Mouse (Mus musculus) limb, embryonic 11.5 days (tissue): ENCODE data around the gene Sart3. TPM values are rescaled to one million over a fixed set of nuclear protein-coding genes. Genes with fewer than 3 reads are reported as not detected.

ENCODE experiments used
- ATAC-seq: fragments of 200-750 bp; cut with Nextera tagmentation; 2 replicates; pipeline ENCODE4 v1.8.0; 2017; ENCODE audit warnings: low read depth; ENCODE audit not compliant: insufficient number of reproducible peaks, low FRiP score, low TSS enrichment
- DNase-seq: peaks from one replicate; pipeline ENCODE4 v3.0.0-alpha.2; 2015; ENCODE audit warnings: low spot score
- H3K27ac ChIP-seq: fragments of 300-500 bp; sonication (generic); replicated peaks from 2 replicates; pipeline ENCODE4 v1.5.1; 2014; ENCODE audit warnings: low read depth, mild to moderate bottlenecking, low read length
- H3K27me3 ChIP-seq: fragments of 300-500 bp; sonication (generic); 2 replicates; pipeline ENCODE4 v1.6.1; 2014; ENCODE audit warnings: mild to moderate bottlenecking, low read length, mixed read lengths; ENCODE audit not compliant: control insufficient read depth, insufficient read depth
- H3K36me3 ChIP-seq: fragments of 300-500 bp; sonication (generic); 2 replicates; pipeline ENCODE4 v1.6.1; 2014; ENCODE audit warnings: mild to moderate bottlenecking, low read length, moderate library complexity, mixed read lengths; ENCODE audit not compliant: control insufficient read depth, insufficient read depth
- H3K4me1 ChIP-seq: fragments of 300-500 bp; sonication (generic); 2 replicates; pipeline ENCODE4 v1.6.1; 2014; ENCODE audit warnings: low read length, mixed read lengths; ENCODE audit not compliant: control insufficient read depth, insufficient read depth
- H3K4me2 ChIP-seq: fragments of 300-500 bp; sonication (generic); 2 replicates; pipeline ENCODE4 v1.6.1; 2014; ENCODE audit warnings: low read depth, mild to moderate bottlenecking, moderate library complexity; ENCODE audit not compliant: severe bottlenecking
- H3K4me3 ChIP-seq: fragments of 300-500 bp; sonication (generic); 2 replicates; pipeline ENCODE4 v1.5.1; 2014; ENCODE audit warnings: low read depth, low read length
- H3K9ac ChIP-seq: fragments of 300-500 bp; sonication (generic); 2 replicates; pipeline ENCODE4 v1.6.1; 2014; ENCODE audit warnings: mild to moderate bottlenecking, low read length
- H3K9me3 ChIP-seq: fragments of 300-500 bp; sonication (generic); 2 replicates; pipeline ENCODE4 v1.6.1; 2016; ENCODE audit warnings: low read length; ENCODE audit not compliant: control insufficient read depth
- WGBS: fragments of 180-500 bp; shearing (Covaris S2); extraction: QIAGEN DNeasy Blood & Tissue Kit; methylation state at CpG from one replicate; pipeline ENCODE4 v1.1.7; 2014; 5-methylcytosine and 5-hydroxymethylcytosine counted together
- polyA plus RNA-seq: library from polyadenylated mRNA; unstranded; fragments of >200 nt; fragmentation: Nextera tagmentation; extraction: Ambion mirVana; gene quantifications from 2 replicates; pipeline ENCODE4 v1.2.1, GENCODE M21; 2014

The Sart3 gene
- polyA plus RNA-seq, 1 experiment from 2014 or later: 64.6 TPM

DNA sequence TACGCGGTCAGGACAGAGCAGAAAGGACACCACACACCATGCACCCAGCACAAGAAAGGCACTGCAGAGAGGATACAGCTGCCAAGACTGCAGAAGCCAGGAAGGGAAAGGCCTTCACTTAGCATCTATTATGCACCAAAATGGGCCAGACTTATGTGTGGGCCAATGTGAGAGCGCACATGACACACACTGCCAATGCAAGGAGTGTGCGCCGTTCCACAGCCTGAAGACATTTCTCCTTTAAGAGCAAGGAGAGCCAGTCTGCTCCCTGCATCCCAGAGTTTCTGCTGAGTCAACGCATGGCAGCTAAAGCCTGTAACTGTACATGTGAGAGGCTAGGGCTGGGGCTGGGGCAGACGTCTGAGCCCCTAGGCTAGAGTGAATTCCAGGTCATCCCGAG lies 3.5 kb downstream of the Sart3 start:
- no peak overlapping the region for H3K4me3 ChIP-seq
- H3K4me1 ChIP-seq: peaks cover 4% of the 10 kb centered on the region
- no peak overlapping the region for H3K9ac ChIP-seq
- H3K9me3 ChIP-seq: no peaks in the 10 kb centered on the region
- H3K4me2 ChIP-seq: no peak overlapping the region
- DNase-seq: no peak
- no peak for ATAC-seq
- WGBS: 91% methylated on average over 8 of the region's 8 CpGs
- H3K36me3 ChIP-seq: peaks cover 9% of the 10 kb centered on the region
- H3K27ac ChIP-seq: no peak overlapping the region
- no peaks in the 10 kb centered on the region for H3K27me3 ChIP-seq

DNA sequence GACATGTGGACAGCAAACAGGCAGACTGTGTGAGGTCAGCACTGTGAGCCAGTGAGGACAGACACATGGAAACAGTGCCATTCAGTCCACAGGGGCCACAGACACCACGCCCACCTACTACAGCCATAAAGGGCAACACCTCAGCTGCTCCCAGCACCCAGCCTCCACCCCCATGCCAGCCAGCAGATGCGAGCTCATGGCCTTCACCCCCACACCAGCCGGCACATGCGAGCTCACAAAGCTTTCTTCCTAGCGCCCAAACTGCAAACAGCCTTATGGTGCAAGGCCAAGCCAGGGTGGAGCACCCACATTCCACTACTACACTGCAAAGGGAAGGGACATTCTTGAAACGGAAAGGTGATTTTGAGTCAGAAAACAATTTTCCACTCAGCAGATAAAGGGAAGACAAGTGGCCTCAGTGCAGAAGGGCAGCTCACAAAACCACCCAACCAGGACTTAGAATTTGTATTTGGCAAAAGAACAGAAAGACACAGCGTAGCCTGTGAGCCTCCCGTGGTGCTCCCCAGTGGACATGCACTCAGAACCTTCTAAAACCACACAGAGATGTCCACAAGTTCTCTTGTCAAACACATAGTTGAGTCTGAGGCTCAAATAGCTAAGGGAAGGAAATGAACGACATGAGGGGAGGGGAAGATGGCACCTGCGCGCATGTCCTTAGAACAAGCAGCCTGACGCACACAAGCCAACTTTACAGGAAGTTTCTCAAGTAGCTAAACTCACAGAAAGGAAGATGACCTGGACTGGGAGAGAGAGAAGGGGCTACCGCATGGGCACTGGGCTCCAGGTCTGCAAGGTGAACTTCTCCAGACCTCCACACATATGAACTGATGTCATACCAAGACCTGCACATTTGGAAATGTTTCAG lies 6.4 kb downstream of the Sart3 start:
- WGBS: 92% methylated on average over 13 of the region's 13 CpGs

DNA sequence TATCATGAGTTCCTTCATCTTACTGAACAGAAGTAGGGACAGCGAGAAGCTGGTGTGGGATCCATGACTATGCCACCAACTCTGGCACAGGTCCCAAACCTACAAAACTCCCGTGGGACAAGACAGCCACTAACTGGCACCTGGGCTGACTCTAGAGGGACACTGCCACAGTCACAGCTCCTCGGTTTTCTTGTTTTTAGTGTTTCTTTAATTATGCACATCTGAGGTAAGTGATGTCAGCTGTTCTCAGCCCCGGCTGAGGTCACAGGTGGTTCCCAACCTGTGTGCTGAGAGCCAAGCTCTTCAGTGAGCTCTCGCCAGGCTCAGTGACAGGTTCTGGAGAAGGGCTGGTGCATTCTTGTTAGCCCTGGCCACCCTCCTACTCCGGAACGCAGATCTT lies 7.9 kb downstream of the Sart3 start:
- Histone ChIP-seq H3K27me3 (no peaks in the 10 kb centered on the region), H3K4me1 (no peaks in the 10 kb centered on the region), H3K9me3 (no peaks in the 10 kb centered on the region), H3K4me3 (no peak overlapping the region), H3K27ac (no peak overlapping the region), H3K4me2 (no peak overlapping the region), H3K9ac (no peak overlapping the region), H3K36me3 (peaks cover 31% of the 10 kb centered on the region)
- DNase-seq (no peak), ATAC-seq (no peak)
- 88% methylated on average over 7 of the region's 7 CpGs for WGBS

More for the DNA sequence above, 6.4 kb downstream of the Sart3 start:
- Histone ChIP-seq H3K4me1 (peaks cover 4% of the 10 kb centered on the region), H3K27ac (no peak overlapping the region), H3K27me3 (no peaks in the 10 kb centered on the region), H3K9ac (no peak overlapping the region), H3K4me3 (no peak overlapping the region), H3K4me2 (no peak overlapping the region), H3K36me3 (peaks cover 21% of the 10 kb centered on the region), H3K9me3 (no peaks in the 10 kb centered on the region)
- DNase-seq (no peak), ATAC-seq (no peak)

DNA sequence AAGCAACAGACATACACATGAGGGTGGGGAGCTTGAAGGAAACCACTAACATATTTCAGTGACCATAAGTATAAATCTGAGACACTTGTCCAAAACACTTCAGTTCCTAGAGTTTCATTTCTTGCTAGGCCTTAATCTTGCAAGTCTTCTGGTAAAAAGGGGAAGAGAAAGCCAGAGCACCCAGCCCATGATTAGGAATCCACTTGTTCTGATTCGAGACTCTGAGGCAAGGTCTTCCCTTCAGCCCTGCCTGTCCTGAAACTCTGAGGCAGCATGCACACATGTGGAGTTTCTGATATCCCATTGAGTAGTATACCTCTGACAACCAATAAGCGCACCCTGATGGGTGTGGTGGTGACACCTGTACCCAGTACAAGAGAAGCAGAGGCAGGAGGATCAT lies 10.7 kb downstream of the Sart3 start:
- H3K4me1 ChIP-seq: no peaks in the 10 kb centered on the region
- no peak overlapping the region for H3K4me3 ChIP-seq
- H3K4me2 ChIP-seq: no peak overlapping the region
- no peak overlapping the region for H3K27ac ChIP-seq
- 92% methylated on average over 2 of the region's 2 CpGs for WGBS
- ATAC-seq: no peak
- no peak for DNase-seq
- no peak overlapping the region for H3K9ac ChIP-seq
- no peaks in the 10 kb centered on the region for H3K27me3 ChIP-seq
- H3K9me3 ChIP-seq: no peaks in the 10 kb centered on the region
- peaks cover 38% of the 10 kb centered on the region for H3K36me3 ChIP-seq

DNA sequence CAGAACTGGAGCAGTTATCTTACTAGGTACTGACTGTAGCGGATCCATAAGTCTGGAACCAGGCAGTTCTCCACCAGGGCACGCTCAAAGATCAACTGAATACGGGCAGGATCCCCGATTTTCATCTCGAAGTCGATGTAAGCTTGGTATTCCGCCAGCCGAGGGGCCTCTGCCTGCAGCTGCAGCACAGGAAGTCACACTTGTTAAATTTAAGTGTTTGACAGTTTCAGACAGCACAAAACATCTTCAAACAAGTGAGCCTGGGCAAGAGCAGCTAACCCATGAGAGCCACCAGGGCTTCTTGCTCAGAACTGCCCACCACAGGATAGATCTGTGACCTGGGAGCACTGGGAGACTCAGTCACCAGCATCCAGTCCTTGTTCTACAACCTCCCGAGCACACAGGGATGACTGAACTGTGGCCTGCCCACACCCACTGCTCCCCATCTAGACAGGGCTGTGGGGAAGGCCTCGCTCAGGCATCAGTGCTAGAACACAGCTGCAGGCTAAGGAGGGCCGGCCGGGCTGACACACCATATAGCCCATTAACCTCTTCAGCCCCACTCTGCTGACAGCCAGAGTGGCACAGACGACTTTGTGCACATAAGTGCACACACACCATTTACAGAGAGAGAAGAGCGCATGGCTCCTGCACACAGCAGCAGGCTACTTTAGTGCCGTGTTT lies 16.8 kb downstream of the Sart3 start:
- no peak overlapping the region for H3K9ac ChIP-seq

DNA sequence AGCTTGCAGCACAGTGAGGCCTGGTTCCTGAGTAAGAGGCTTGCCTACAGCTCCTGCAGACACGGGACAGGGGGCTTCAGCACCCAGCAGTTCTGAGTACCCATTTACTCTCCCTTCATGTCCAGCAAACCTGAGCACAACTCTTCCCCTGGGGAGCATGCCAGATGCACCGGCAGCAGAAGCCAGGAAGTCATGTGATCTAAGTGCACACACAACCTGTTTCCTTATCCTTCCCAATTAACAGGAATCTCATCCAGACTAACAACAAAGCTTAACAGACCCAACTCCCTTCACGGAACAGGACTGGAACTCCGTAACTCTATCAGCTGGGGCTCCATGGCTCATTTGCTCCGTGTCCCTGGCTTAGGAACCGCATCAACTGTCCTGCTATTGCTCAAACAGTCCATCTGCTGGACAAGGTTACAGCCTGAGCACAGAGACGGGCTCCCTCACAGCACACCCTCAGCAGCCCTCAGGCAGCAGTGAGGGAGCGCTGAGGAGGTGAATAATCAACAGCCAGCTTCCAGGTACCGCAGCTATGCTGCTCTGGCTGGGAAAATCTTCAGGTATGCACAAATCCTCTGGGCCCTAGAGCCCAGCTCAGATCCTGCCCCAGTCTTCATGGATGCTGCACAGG lies 20.7 kb downstream of the Sart3 start:
- Histone ChIP-seq H3K9me3 (no peaks in the 10 kb centered on the region), H3K4me2 (no peak overlapping the region), H3K36me3 (peaks cover 63% of the 10 kb centered on the region), H3K4me3 (no peak overlapping the region), H3K9ac (no peak overlapping the region), H3K27me3 (no peaks in the 10 kb centered on the region), H3K4me1 (no peaks in the 10 kb centered on the region), H3K27ac (no peak overlapping the region)
- 90% methylated on average over 9 of the region's 9 CpGs for WGBS
- ATAC-seq (no peak), DNase-seq (no peak)

More for the DNA sequence above, 16.8 kb downstream of the Sart3 start:
- no peaks in the 10 kb centered on the region for H3K9me3 ChIP-seq
- no peak overlapping the region for H3K4me3 ChIP-seq
- no peak overlapping the region for H3K4me2 ChIP-seq
- H3K27ac ChIP-seq: no peak overlapping the region
- WGBS: 89% methylated on average over 15 of the region's 15 CpGs
- H3K4me1 ChIP-seq: no peaks in the 10 kb centered on the region
- peaks cover 57% of the 10 kb centered on the region for H3K36me3 ChIP-seq
- ATAC-seq (no peak), DNase-seq (no peak)
- no peaks in the 10 kb centered on the region for H3K27me3 ChIP-seq

DNA sequence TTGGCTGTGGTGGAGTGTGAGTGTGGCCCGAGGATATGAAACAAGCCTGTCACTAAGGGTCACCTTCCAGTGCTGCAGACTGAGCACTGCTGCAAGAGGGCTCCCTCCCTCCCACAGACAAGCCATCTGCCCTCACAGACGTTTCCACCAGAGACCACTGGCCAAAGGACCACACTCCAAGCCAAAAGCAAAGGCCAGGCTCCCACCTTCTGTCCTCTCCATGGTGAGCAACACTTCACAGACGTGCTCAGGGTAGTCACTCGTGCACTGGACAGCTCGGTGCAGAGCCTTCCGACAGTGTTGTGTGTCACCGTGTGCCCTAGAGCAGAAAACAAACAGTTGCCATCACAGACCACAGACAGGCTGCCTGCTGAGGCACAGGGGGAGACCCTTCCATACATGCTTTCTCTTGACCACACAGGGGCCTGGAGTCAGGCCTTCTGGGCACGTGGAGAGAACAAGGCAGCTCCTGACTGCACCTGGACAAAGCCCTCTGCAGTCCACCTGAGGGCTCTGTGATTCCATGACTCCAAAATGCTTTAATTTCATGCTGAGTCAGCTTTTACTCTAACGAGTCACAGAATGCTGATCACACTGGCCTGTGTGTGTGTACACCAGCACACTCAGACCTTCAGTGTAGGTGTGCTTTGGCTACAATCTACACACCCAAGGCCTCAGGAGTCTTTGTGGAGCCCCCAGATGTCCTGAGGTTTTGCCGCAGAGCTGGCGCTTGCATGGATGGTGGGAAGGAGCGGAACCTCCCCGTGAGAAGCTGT lies 23.6 kb downstream of the Sart3 start:
- ATAC-seq (no peak), DNase-seq (no peak)
- no peak overlapping the region for H3K4me3 ChIP-seq
- no peak overlapping the region for H3K27ac ChIP-seq
- WGBS: 94% methylated on average over 13 of the region's 13 CpGs
- H3K4me2 ChIP-seq: no peak overlapping the region
- H3K9ac ChIP-seq: no peak overlapping the region
- no peaks in the 10 kb centered on the region for H3K27me3 ChIP-seq
- H3K4me1 ChIP-seq: no peaks in the 10 kb centered on the region
- H3K36me3 ChIP-seq: peaks cover 70% of the 10 kb centered on the region
- H3K9me3 ChIP-seq: no peaks in the 10 kb centered on the region

DNA sequence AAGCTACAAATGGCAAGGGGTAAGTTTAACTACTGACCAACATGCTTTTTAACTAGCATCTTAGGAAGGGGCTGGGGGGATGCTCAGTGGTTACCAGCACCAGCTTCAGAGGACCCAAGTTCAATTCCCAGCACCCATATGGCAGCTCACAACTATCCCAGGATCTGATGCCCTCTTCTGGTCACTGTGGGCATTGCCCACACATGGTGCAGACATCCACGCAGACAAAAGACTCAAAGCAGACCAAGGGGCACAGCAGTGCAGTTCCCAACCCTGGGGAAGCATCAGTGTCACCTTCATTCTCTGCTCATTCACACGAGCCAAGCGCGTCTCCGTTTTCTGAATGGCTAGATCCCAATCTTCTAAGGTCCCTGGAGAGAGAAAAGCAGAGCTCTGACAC lies 24.7 kb downstream of the Sart3 start:
- WGBS: 96% methylated on average over 5 of the region's 5 CpGs
- H3K36me3 ChIP-seq: peaks cover 71% of the 10 kb centered on the region
- H3K27me3 ChIP-seq: no peaks in the 10 kb centered on the region
- H3K4me2 ChIP-seq: no peak overlapping the region
- H3K27ac ChIP-seq: no peak overlapping the region
- no peak overlapping the region for H3K4me3 ChIP-seq
- H3K9ac ChIP-seq: no peak overlapping the region
- no peaks in the 10 kb centered on the region for H3K9me3 ChIP-seq
- no peaks in the 10 kb centered on the region for H3K4me1 ChIP-seq
- ATAC-seq (no peak), DNase-seq (no peak)
